Mouse (Mus musculus) liver, adult (tissue): Measurements from ENCODE around the gene Gfod1.

Experiments used
- GATA4 ChIP-seq: IDR thresholded peaks from 2 replicates; pipeline ENCODE4 v1.6.1; 2014; ENCODE audit warnings: mild to moderate bottlenecking, low read length; ENCODE audit not compliant: insufficient replicate concordance

Gene Gfod1

DNA sequence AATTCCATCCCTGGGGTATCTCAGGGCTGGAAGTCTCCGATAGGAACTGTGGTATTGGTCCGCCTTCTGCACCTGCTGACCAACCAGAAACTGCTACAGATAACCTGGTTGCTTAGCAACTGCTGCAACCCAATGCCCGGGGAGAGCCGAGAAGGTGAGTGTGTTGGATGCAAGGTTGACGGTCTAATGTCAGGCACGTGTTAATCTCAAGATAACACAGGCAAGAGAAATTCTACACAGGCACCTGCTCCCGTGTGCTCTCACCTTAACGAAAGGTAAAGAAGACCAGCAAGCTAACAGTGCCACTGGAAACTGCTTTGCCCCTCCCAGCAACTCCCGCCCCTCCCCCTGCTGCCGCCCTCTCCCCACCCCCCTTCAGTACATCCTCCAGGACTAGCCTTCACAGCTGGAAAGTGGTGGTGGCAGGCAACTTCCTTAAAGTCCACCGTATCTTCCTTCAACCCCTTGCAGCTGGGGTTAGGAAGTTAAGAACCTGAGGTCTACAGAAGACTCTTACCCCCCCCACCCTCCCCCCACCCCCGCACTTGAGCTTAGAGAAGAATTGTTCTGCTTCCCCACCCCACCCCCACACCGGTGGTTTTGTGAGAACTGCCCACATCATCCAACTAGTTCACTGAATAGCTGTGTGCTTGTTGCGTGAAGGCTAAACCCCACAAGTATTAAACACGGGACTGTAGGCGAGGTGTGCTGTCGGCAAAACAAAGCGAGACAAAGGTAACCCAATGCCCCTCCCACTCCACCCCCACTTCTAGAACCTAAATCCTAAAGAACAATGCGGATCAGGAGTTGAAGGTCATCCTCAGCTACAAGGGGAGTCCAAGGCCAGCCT, 88.6 kb downstream of the Gfod1 start:
- TF ChIP-seq GATA4 = no peak

DNA sequence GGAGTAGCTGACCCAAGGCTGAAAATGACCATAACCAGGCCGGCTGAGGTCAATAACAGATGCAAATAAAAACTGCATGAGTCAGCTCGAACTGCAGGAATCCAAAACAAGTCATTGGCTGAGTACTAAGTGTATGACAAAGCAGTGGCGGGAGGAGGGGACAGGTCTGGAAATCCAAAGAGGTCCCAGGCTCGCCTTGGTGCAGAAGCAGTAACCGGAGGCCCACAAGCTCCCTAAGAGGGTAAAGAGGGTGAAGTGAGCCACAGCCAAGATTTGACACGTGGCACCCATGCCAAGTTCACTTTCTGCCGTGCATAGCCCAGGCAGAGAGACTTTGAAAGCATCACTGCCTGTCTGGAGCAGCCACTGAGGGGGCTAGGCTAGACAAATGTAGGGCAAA, 91.6 kb downstream of the Gfod1 start:
- TF ChIP-seq GATA4 = no peak

DNA sequence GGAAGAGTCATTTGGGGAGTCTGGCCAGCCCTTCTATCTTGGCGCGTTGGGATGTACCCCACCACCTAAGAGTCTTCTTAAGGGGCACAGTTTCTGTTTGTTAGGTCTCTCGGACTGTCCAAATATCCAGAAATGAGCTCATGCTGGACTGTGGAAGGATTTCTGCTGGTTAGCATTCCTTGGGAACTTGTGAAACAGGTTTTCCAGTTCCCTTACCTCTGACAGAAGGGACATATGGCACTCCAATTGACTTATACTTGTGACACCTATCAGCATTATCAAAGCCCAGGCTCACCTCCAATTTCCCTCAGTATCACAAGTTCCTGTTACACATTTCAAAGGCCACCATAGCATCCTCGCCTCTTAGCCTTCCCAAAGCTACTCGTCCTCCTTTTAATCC, 93.0 kb downstream of the Gfod1 start:
- no peak for TF ChIP-seq GATA4

DNA sequence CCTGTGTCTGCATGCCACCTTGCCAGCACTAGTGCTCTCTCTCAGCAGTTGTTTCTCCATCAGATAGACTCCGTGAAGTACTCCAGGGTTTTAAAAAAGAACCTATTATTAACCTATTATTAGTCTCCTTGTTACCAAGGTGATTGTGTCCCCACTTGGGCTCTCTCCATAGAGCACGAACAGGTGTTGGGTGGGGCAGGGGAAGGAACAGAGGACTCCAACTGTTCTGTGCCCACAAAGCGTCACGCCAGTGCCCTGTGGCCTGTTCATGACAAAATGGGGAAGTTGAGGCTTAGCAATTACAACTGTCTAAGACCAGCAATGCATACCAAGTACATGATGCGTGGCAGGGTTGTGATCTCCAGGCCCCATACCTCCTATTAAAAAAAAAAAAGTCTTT, 94.4 kb downstream of the Gfod1 start:
- TF ChIP-seq GATA4 = no peak

DNA sequence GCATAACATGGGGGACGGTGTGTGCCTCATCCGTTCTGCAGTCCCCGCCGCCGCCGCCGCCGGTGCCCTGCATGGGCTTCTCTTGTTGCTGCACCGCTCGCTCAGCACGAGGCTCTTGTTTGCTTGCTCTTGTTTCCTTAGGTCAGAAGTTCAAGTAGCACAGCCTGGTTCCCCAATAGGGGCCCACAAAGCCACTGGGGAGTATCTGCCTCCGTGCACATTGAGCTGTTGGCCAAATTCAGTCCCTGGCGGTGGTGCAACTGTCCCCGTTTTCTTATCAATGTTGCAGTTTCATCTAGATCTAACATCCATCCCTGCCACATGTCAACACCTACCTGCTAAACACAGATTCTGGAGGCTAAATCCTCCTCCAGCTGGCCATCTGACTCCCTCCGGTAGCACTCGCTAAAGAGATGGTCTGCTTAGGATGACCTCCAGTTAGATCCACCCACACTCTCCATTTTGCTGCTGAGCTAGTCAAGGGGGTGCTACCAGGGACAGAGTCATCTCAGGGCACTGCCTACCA, 95.0 kb downstream of the Gfod1 start:
- TF ChIP-seq GATA4 = no peak

DNA sequence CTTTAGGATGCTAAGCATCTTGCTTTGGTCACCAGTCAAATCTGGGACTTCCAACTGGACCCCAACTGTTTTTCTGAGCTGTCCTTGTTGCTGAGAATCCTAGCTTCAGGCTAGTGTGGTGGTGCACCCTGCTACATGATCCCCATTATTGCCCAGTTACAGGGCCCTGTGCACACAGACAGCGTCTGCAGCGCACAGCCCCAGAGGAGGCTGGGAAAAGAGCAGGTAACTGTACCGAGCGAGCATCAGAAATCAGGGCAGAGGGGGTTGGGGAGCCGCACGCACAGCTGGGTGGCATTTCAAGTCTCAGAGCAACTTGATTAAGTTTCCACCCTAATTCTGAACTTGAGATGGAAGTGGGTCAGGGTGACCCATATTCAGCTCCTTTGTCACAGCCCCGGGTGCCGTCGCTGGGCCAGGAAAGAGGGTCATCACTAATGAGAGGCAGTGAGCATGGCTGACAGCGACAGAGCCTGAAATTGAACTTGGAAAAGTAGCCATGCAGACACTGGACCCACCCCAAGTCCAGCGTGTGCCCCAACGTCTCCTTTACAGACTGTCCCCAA, 97.8 kb downstream of the Gfod1 start:
- no peak for TF ChIP-seq GATA4

DNA sequence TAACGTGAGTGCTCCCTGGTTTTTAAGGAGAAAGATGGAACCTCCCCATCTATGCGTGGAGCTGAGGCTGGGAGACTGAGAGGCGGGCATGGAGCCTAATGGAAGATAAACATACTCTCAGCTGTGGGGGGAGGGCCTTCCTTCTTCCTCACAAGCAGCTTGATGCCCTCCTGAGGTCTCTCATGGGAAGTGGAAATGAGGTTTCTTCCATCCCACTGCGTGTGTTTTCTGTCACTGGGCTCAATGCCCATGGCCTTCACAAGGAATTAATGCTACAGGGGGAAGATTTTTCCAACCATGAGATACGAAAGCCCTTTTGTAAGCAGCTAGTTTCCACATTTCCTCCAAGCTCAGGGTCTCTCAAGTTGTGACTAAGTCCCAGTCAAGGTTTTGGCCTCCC, 100.3 kb downstream of the Gfod1 start:
- TF ChIP-seq GATA4 = no peak

DNA sequence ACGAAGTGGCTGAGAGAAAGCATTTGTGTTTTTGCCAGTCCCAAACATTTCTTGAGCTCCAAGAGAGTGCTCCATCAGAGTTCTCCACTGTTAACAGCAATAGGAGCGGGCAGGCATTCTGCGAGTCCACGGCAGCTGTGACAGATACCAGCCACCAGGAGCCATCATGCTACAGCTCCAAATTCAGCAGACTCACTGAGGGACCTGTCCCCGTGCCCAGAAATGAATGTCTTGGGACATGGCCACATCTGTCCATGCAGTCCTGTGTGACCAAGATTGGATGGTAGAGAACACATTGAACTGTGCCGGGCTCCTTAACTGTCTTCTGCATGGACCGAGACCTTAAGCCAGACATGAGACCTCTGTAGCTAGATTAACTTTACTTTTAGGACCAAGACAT, 100.7 kb downstream of the Gfod1 start:
- no peak for TF ChIP-seq GATA4

DNA sequence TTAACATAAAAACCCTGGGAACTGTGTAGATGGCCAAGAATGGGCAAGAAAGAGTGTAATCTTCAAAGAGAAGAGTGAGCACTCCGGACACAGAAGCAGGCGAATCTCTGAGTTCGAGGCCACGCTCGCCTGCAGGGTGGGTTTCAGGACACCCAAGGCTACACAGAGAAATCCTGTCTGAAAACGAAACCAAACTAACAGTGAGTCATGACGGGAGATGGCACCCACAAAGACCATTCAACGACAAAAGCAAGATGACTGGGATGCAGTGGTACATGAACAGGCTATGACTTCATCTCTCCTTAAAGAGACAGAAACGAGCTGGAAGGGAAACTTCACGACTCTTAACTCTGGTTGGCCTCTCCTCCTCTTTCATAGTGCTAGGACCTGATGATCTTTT, 101.6 kb downstream of the Gfod1 start:
- no peak for TF ChIP-seq GATA4

DNA sequence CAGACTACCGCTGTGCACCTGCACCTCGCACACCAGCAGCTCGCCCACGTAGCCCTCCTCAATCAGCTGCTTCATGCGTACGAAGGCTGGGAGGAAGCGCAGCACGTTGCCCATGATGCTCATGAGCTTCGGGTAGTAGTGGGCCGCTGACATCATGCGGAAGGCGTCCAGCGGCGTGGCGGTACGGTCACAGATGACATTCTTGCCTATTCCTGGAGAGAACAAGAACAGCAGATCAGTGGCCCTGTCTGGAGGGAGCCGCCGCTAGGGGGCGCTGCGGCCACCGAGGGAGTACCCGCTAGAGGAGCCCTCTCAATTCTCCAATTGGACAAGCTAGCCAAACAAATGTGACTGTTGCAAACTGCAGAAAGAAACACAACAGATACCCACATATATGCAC, 102.9 kb downstream of the Gfod1 start:
- no peak for TF ChIP-seq GATA4

DNA sequence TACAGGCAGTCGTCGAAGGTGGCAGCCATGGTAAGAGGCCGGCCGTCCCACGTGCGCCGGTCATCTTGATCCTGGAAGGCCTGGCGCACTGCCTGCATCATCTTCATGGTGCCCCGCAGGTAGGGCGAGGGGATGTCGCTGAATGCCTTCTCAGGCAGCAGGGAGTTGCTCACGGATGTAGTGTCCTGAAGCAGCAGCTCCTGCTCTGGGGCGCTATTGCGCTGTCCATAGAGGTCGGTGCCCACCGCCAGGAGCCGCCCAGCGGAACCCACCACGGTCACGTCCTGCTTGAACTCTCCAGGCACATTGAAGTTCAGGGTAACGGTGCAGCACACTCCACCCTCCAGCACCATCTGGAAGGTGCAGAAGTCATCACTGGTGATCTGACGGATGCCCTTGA, 103.5 kb downstream of the Gfod1 start:
- TF ChIP-seq GATA4 = no peak

DNA sequence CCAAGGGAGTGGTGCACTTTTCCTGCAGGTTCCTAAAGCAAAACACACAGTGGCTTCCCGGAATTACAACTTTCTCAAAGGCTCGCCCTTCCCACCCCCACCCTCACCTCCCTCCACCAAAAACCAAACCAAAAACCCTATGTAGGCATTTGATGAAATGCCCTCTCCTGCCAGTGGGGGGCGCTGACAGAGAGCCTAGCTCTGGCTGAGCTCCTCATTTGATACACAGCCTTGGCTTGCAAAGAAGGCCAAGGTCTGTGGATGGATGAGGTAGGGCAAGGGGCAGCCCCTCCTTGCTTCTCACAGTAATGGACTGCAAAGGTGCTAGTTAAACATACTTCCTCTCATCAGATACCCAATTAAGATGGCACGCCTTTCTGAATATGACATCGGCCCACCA, 104.2 kb downstream of the Gfod1 start:
- TF ChIP-seq GATA4 = no peak

DNA sequence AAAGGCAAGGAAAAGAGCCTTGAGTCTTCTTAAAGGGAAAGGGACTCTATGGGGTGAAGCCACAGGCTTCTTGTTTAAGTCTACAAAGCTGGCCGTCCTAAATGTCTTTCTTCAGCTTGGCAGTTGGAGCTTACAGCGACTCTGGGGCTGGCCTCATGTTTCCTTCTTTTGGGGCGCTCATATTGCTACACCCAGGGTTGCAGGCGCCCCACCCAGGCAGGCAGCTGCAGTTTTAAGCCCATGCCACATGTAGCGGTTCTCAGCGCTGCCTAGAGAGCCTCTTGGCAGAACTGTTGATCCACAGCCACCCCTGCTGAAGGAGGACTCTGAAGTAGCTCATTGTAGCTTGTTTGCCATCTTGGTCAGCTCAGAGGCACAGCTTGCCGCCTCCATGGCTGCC, 104.7 kb downstream of the Gfod1 start:
- TF ChIP-seq GATA4 = no peak

DNA sequence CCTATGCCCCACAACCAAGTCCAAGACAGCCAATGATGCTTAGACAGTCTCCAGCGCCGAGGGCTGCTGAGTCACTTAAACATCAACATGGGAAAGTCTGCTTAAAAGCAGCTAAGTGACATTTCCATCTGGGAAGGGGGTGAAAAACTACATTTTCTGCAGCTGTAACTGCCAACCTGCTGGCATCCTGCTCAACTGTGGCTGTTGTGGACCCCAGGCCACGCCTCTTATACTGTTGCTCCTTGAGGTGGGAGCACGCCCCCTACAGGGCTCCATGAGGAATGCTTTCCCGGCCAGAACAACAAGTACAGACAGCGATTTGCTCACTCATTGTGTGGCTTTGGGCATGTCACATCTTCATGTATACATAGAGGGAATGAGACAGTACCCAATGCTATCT, 106.8 kb downstream of the Gfod1 start:
- no peak for TF ChIP-seq GATA4

DNA sequence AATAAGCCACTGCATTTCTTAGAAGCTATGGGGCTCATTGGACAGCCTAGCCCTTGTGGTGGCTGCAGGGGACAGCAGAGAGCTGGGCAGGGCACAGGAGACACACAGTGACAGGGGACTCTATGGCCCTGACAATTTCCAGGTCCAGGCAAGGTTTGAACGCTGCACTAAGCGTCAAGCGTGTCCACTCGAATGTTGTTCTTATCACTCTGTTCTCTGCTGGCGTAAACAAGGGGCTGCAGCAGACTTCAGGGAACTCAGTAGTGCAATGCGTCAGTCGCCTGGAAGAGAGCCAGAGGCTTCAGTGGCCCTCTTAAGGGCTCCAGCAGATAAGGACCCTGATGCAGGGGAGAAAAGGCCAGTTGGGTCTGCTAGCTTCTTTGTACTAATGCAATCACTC, 108.0 kb downstream of the Gfod1 start:
- no peak; the same call in 1 of the 2 replicates for TF ChIP-seq GATA4

DNA sequence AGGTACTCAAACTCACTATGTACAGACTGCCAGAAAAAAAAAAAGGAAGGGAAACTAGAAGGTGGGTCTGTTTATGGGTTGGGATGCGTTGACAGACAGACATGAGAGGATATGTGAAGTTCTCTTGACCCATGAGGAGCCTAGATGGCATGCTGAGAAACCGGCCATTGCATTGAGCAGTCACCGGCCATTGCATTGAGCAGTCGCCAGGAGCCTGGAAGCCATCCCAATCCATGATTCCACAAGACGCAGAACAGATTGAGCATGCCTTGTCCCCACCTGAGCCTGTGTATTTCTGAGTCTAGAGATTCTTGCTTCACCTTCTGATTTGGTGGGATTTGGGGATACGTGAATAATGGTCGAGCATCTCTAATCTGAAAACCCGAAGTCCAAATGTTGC, 110.0 kb downstream of the Gfod1 start:
- TF ChIP-seq GATA4 = no peak

DNA sequence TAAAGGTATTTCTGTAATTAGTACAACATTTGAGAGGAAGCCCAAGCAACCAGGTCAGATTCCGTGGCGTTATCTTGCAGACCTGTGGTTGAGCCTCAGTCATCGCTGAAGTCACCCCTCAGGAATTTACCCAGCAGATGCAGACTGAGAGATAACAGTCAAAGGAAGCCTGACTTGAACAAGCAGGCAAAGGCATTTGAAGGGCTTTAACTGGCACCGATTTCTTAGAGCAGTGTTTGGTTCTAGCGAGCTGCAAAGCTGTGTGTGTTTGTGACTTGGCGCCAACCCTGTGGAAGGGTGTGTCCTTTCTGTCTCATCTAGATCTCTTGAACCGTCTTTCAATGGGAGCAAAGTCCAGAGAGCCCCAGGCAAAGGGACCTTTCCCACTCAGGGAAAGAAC, 110.7 kb downstream of the Gfod1 start:
- no peak for TF ChIP-seq GATA4
